In genomic region chr8:46690581-46690980, GRCm38 (mm10) we compare ENCODE assay signal across 12 mouse cellular contexts.
"Had no signal": no experiment of that assay in that cellular context is flagged by ENCODE, and none has a peak within 500 bp of the region (broad histone marks: within the 10 kb centered on the region; RNA-seq: fewer than 3 reads in every experiment).

No protein-coding gene starts in this region.

- ATAC-seq: intestine, postnatal 0 days; midbrain, embryonic 15.5 days had no signal

- H3K4me2 ChIP-seq: limb, embryonic 12.5 days; liver, embryonic 13.5 days; lung, embryonic 15.5 days; midbrain, embryonic 15.5 days; neural tube, embryonic 12.5 days had no signal

- H3K4me3 ChIP-seq: limb, embryonic 12.5 days; liver, embryonic 13.5 days; lung, embryonic 15.5 days; midbrain, embryonic 15.5 days; neural tube, embryonic 12.5 days had no signal

- DNase-seq: kidney, adult 9 months; kidney, postnatal 36 days; liver; liver, embryonic 13.5 days; liver, postnatal 0 days; thymus, postnatal 36 days had no signal

- H3K9me3 ChIP-seq: limb, embryonic 12.5 days; liver, embryonic 13.5 days; lung, embryonic 15.5 days; midbrain, embryonic 15.5 days; neural tube, embryonic 12.5 days had no signal

- H3K9ac ChIP-seq: limb, embryonic 12.5 days; liver, embryonic 13.5 days; liver, postnatal 0 days; lung, embryonic 15.5 days; midbrain, embryonic 15.5 days; neural tube, embryonic 12.5 days had no signal

- H3K36me3 ChIP-seq: limb, embryonic 12.5 days; liver, embryonic 13.5 days; lung, embryonic 15.5 days; midbrain, embryonic 15.5 days; neural tube, embryonic 12.5 days had no signal

- H3K27me3 ChIP-seq: limb, embryonic 12.5 days; liver, embryonic 13.5 days; lung, embryonic 15.5 days; midbrain, embryonic 15.5 days; neural tube, embryonic 12.5 days had no signal

- H3K4me1 ChIP-seq: lung, embryonic 15.5 days; midbrain, embryonic 15.5 days had no signal

- H3K27ac ChIP-seq: kidney, postnatal 0 days; limb, embryonic 12.5 days; liver, embryonic 13.5 days; lung, embryonic 15.5 days; midbrain, embryonic 15.5 days; neural tube, embryonic 12.5 days had no signal
